Mouse (Mus musculus) forebrain, postnatal 0 days (tissue): ENCODE measurements around the gene Arvcf. TPM values are rescaled to one million over a fixed set of nuclear protein-coding genes. Genes with fewer than 3 reads are reported as not detected.

Experiments
- ATAC-seq: fragments of 200-750 bp; cut with Nextera tagmentation; 2 replicates; pipeline ENCODE4 v1.8.0; 2017; ENCODE audit warnings: mild to moderate bottlenecking, moderate library complexity
- DNase-seq: peaks from one replicate; pipeline ENCODE4 v3.0.0-alpha.2; 2015
- H3K27ac ChIP-seq: fragments of 300-500 bp; sonication (generic); 2 replicates; pipeline ENCODE4 v1.5.1; 2014; ENCODE audit warnings: low read depth, mild to moderate bottlenecking, antibody characterized with exemption, low read length, moderate library complexity, mixed read lengths
- H3K27me3 ChIP-seq: fragments of 300-500 bp; sonication (generic); 2 replicates; pipeline ENCODE4 v1.6.1; 2014; ENCODE audit warnings: mild to moderate bottlenecking, low read length, mixed read lengths; ENCODE audit not compliant: insufficient read depth
- H3K36me3 ChIP-seq: fragments of 300-500 bp; sonication (generic); 2 replicates; pipeline ENCODE4 v1.6.1; 2014; ENCODE audit warnings: mild to moderate bottlenecking, moderate library complexity; ENCODE audit not compliant: insufficient read depth
- H3K4me1 ChIP-seq: fragments of 300-500 bp; sonication (generic); 2 replicates; pipeline ENCODE4 v1.6.1; 2014; ENCODE audit warnings: antibody characterized with exemption; ENCODE audit not compliant: insufficient read depth
- H3K4me2 ChIP-seq: fragments of 300-500 bp; sonication (generic); 2 replicates; pipeline ENCODE4 v1.6.1; 2014; ENCODE audit warnings: low read depth, mild to moderate bottlenecking, moderate library complexity
- H3K4me3 ChIP-seq: fragments of 300-500 bp; sonication (generic); 2 replicates; pipeline ENCODE4 v1.5.1; 2014; ENCODE audit warnings: low read depth, low read length, mixed read lengths
- H3K9ac ChIP-seq: fragments of 300-500 bp; sonication (generic); 2 replicates; pipeline ENCODE4 v1.6.1; 2014; ENCODE audit warnings: mild to moderate bottlenecking
- H3K9me3 ChIP-seq: fragments of 300-500 bp; sonication (generic); 2 replicates; pipeline ENCODE4 v1.6.1; 2016; ENCODE audit warnings: low read length
- CTCF ChIP-seq: sonication (generic); IDR thresholded peaks from 2 replicates; pipeline ENCODE4 v1.5.1; 2016; ENCODE audit warnings: antibody characterized with exemption, control low read depth, low read depth
- WGBS: fragments of 180-500 bp; shearing (Covaris S2); extraction: QIAGEN DNeasy Blood & Tissue Kit; methylation state at CpG from one replicate; pipeline ENCODE4 v1.1.7; 2014; 5-methylcytosine and 5-hydroxymethylcytosine counted together
- polyA plus RNA-seq: library from polyadenylated mRNA; unstranded; fragments of >200 nt; fragmentation: Nextera tagmentation; extraction: Ambion mirVana; gene quantifications from 2 replicates; pipeline ENCODE4 v1.2.1, GENCODE M21; 2015
- total RNA-seq: library from RNA; depleted of rRNA; stranded (reverse); fragments of >200 nt; gene quantifications from 2 replicates; pipeline ENCODE4 v1.2.3, GENCODE M21; 2014

Arvcf gene
- total and polyA plus RNA-seq, 2 experiments from 2014 or later, result 42.8 to 120 TPM

GRCm38 (mm10) chr16:18428011-18428515 is 80.1 kb downstream of the Arvcf start:
- H3K4me3 ChIP-seq, result no peak overlapping the region
- H3K9me3 ChIP-seq, result no peaks in the 10 kb centered on the region
- no peaks in the 10 kb centered on the region for H3K27me3 ChIP-seq
- H3K9ac ChIP-seq, result no peak overlapping the region
- TF ChIP-seq CTCF, result no peak
- peaks cover 22% of the 10 kb centered on the region; the same call in 1 of the 2 replicates for H3K4me1 ChIP-seq
- ATAC-seq, result no peak
- no peak overlapping the region for H3K4me2 ChIP-seq
- 83% methylated on average over 5 of the region's 5 CpGs for WGBS
- no peaks in the 10 kb centered on the region for H3K36me3 ChIP-seq
- DNase-seq, result no peak
- H3K27ac ChIP-seq, result no peak overlapping the region

DNA sequence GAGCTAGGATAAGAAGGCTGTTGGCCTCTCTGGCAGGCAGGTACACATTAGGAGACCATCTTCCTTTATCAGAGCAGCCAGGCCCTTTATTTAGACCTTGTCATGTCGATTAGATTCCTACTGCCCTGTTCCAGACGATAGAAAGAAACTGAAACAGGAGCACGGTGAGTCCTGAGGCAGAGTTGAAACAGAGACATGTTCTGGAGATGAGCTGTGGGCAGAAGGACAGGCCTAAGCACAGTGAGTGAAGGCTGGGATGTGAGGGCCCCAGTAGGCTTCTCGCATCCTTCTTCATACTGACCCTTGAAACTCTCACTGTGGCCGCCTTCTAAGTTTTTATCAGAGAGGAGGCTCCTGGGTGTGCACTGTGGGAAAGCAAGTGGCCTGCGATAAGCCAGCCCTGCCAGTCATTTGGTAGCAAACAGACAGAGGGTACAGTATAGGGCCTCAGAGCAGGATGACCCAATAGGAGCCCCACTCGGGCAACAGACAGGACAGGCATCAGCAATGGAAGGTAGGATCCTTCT is 80.6 kb downstream of the Arvcf start:
- Histone ChIP-seq H3K9ac (no peak overlapping the region), H3K36me3 (no peaks in the 10 kb centered on the region), H3K27ac (no peak overlapping the region), H3K4me2 (no peak overlapping the region), H3K4me3 (no peak overlapping the region), H3K4me1 (peaks cover 22% of the 10 kb centered on the region; the same call in 1 of the 2 replicates), H3K27me3 (no peaks in the 10 kb centered on the region), H3K9me3 (no peaks in the 10 kb centered on the region)
- 89% methylated on average over 7 of the region's 7 CpGs for WGBS
- no peak for DNase-seq
- ATAC-seq, result no peak
- no peak for TF ChIP-seq CTCF

- Histone ChIP-seq H3K27ac (no peak overlapping the region), H3K27me3 (no peaks in the 10 kb centered on the region), H3K4me3 (no peak overlapping the region), H3K36me3 (no peaks in the 10 kb centered on the region), H3K9ac (no peak overlapping the region), H3K4me1 (peaks cover 17% of the 10 kb centered on the region; the same call in 1 of the 2 replicates), H3K9me3 (no peaks in the 10 kb centered on the region), H3K4me2 (no peak overlapping the region)
- 93% methylated on average over 8 of the region's 8 CpGs for WGBS
- no peak for ATAC-seq
- no peak for DNase-seq
- TF ChIP-seq CTCF, result no peak
Measured at GRCm38 (mm10) chr16:18429641-18430040, 81.7 kb downstream of the Arvcf start.

GRCm38 (mm10) chr16:18430641-18431212 is 82.7 kb downstream of the Arvcf start:
- ATAC-seq, result no peak
- Histone ChIP-seq H3K4me1 (peaks cover 8% of the 10 kb centered on the region; the same call in 1 of the 2 replicates), H3K9ac (no peak overlapping the region), H3K4me2 (no peak overlapping the region), H3K4me3 (no peak overlapping the region), H3K27me3 (no peaks in the 10 kb centered on the region), H3K27ac (no peak overlapping the region), H3K9me3 (no peaks in the 10 kb centered on the region), H3K36me3 (no peaks in the 10 kb centered on the region)
- TF ChIP-seq CTCF, result no peak
- WGBS, result 87% methylated on average over 8 of the region's 8 CpGs
- DNase-seq, result no peak

- Histone ChIP-seq H3K4me1 (no peaks in the 10 kb centered on the region), H3K27ac (no peak overlapping the region), H3K27me3 (no peaks in the 10 kb centered on the region), H3K4me3 (no peak overlapping the region), H3K9me3 (no peaks in the 10 kb centered on the region), H3K36me3 (peaks cover 8% of the 10 kb centered on the region; the same call in 1 of the 2 replicates), H3K4me2 (no peak overlapping the region), H3K9ac (no peak overlapping the region)
- no peak for TF ChIP-seq CTCF
- 93% methylated on average over 5 of the region's 5 CpGs for WGBS
- ATAC-seq (no peak), DNase-seq (no peak)
Measured at GRCm38 (mm10) chr16:18433341-18433920, 85.4 kb downstream of the Arvcf start.

DNA sequence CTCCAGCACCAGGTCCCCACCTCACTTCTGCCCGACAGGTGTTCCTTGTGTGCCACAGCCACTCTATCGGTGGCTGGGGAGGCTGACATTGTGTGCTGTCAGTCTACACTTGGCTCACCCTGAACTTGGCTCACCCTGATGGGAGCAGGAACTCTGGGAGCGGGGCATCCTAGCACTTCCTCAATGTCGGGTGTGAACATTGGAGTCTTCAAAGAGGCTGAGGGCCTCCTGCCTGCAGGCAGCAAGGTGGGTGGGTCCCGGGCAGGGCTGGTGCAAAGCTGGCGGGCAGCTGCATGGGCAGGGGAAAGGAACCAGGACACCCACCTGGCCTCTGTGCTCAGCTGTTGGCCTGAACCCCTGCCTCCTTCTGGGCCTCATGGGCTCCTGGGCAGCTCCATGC is 88.1 kb downstream of the Arvcf start:
- peaks cover 11% of the 10 kb centered on the region; the same call in 1 of the 2 replicates for H3K36me3 ChIP-seq
- no peak for ATAC-seq
- no peak overlapping the region for H3K4me2 ChIP-seq
- 95% methylated on average over 6 of the region's 6 CpGs for WGBS
- H3K4me1 ChIP-seq, result no peaks in the 10 kb centered on the region
- H3K27me3 ChIP-seq, result no peaks in the 10 kb centered on the region
- no peaks in the 10 kb centered on the region for H3K9me3 ChIP-seq
- no peak overlapping the region for H3K9ac ChIP-seq
- TF ChIP-seq CTCF, result no peak
- H3K27ac ChIP-seq, result no peak overlapping the region
- H3K4me3 ChIP-seq, result no peak overlapping the region
- DNase-seq, result no peak

- H3K4me3 ChIP-seq, result no peak overlapping the region
- H3K9me3 ChIP-seq, result no peaks in the 10 kb centered on the region
- TF ChIP-seq CTCF, result peak; percentile 100
- no peak overlapping the region for H3K27ac ChIP-seq
- H3K4me2 ChIP-seq, result no peak overlapping the region
- ATAC-seq (peak; percentile 96), DNase-seq (peak; percentile 96)
- 20% methylated on average over 8 of the region's 8 CpGs for whole genome bisulfite sequencing
- no peaks in the 10 kb centered on the region for H3K4me1 ChIP-seq
- no peaks in the 10 kb centered on the region for H3K27me3 ChIP-seq
- H3K36me3 ChIP-seq, result peaks cover 18% of the 10 kb centered on the region; the same call in 1 of the 2 replicates
- H3K9ac ChIP-seq, result no peak overlapping the region
Measured at GRCm38 (mm10) chr16:18443385-18443841, 95.4 kb downstream of the Arvcf start.
